Comparison of ENCODE assay signal across 9 mouse cellular contexts in the genomic region with DNA sequence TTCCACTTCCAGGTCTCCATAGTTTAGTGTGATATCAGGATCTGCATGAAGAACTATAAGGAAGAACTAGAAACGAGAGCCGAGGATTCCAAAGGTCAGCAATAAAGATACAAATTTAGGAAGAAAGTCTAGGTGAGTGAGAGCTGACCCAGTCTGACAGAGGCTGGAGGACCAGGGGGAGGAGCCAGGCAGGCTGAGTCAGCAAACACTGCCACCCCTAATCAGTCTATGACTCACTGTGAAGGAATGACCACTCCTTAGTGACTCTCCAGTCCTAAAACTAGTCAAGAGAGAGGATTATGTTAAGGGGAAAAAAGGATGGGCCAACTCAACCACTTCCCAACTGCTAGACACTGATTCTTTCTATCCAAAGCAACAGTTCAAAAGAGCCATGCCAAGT. TPM values are rescaled to one million over a fixed set of nuclear protein-coding genes. Genes with fewer than 3 reads are reported as not detected.
DNase-seq lines count a peak whose midpoint lies in the region; ATAC-seq and TF ChIP-seq lines count a peak whose summit lies in the region.
"Had no signal": no experiment of that assay in that cellular context is flagged by ENCODE, and none has a peak within 500 bp of the region (broad histone marks: within the 10 kb centered on the region; RNA-seq: fewer than 3 reads in every experiment).

No protein-coding gene starts in this region.

- no peak overlapping the region for H3K9ac ChIP-seq in lung, embryonic 14.5 days

- no peak for TF ChIP-seq CTCF in lung, embryonic 14.5 days (IDR thresholded peaks at IDR 0.05; ENCODE audit: low read depth)

- H3K4me2 ChIP-seq in lung, embryonic 14.5 days, result no peak overlapping the region

- H3K4me3 ChIP-seq in lung, embryonic 14.5 days (ENCODE audit: low read depth, low read length), result no peak overlapping the region

- 64% methylated on average over 2 of the region's 2 CpGs for WGBS in lung, embryonic 14.5 days

- no peaks in the 10 kb centered on the region for H3K27me3 ChIP-seq in lung, embryonic 14.5 days (ENCODE audit: insufficient read depth, low read length)

- ATAC-seq in lung, embryonic 14.5 days (ENCODE audit: insufficient read depth), result peak; percentile 62

- no peak overlapping the region for H3K27ac ChIP-seq in lung, embryonic 14.5 days (ENCODE audit: low read depth)

- peak; percentile 77 for DNase-seq in urinary bladder, postnatal 14 days (ENCODE audit: low spot score)
- DNase-seq in urinary bladder, postnatal 10 days (ENCODE audit: low spot score), result no peak
- peak; percentile 75 to 83 for DNase-seq in adrenal gland, postnatal 36 days
- peak; percentile 45 for DNase-seq in lung, embryonic 14.5 days
- no peak for DNase-seq in left cerebral cortex, adult 18-20 months (ENCODE audit: low spot score in 2 of 2)
- no peak for DNase-seq in layer of hippocampus, adult 18-20 months (ENCODE audit: low spot score in 2 of 2)
- no peak for DNase-seq in cerebellum, adult 9-11 months

- no peaks in the 10 kb centered on the region for H3K9me3 ChIP-seq in lung, embryonic 14.5 days (ENCODE audit: low read depth, low read length)

- H3K36me3 ChIP-seq in lung, embryonic 14.5 days (ENCODE audit: insufficient read depth), result no peaks in the 10 kb centered on the region

- H3K4me1 ChIP-seq in lung, embryonic 14.5 days (ENCODE audit: insufficient read depth), result no peaks in the 10 kb centered on the region

RNA-seq across cellular contexts. Expression of gene Glt28d2, which starts 6.6 kb away (rescaled TPM):
- total RNA-seq in adrenal gland, postnatal 36 days (2021), result 1 to 10 TPM; 1.6 TPM
- 1.4 and 1.8 TPM in 2 replicates for polyA plus RNA-seq in lung, embryonic 14.5 days (2014; fragmentation: Nextera tagmentation; extraction: Ambion mirVana)
- under 1 TPM; 0.37 to 0.52 TPM for total RNA-seq in left cerebral cortex, adult 18-20 months (2021)
- under 1 TPM; 0.17 to 0.23 TPM for total RNA-seq in layer of hippocampus, adult 18-20 months (2021)
- total RNA-seq: megakaryocyte, adult 5-6 weeks had no signal

RNA-seq across cellular contexts. Expression of gene Gm37240, which starts 6.6 kb away (rescaled TPM):
- 1 to 10 TPM; 2.5 to 4.5 TPM for total RNA-seq in adrenal gland, postnatal 36 days (2021)
- 4.5 and 4.8 TPM in 2 replicates for polyA plus RNA-seq in lung, embryonic 14.5 days (2014; fragmentation: Nextera tagmentation; extraction: Ambion mirVana)
- 1 to 10 TPM in 1 of 2 experiments, not detected in 1; 2.3 TPM for total RNA-seq in left cerebral cortex, adult 18-20 months (2021)
- total RNA-seq in layer of hippocampus, adult 18-20 months (2021), result 1 to 10 TPM; 1.3 to 1.9 TPM
- polyA plus RNA-seq: neural tube, embryonic 14.5 days had no signal

Comparison
In these comparisons a context has a peak if more than half of its experiments do, and no peak if none do; other contexts are left out.
1. DNase-seq: peak in urinary bladder, postnatal 14 days (single experiment), adrenal gland, postnatal 36 days (2 of 2) and lung, embryonic 14.5 days (single experiment); none in urinary bladder, postnatal 10 days (single experiment), left cerebral cortex, adult 18-20 months (0 of 2), layer of hippocampus, adult 18-20 months (0 of 2) and cerebellum, adult 9-11 months (single experiment).